Mouse (Mus musculus) olfactory bulb, adult 2 months (tissue): ENCODE results near the gene Gng8.

Experiments
- CTCF ChIP-seq: fragments of 200-500 bp; IDR thresholded peaks from 2 replicates; pipeline ENCODE4 v1.5.1; 2012; ENCODE audit warnings: low read depth, mild to moderate bottlenecking, low read length, moderate library complexity; ENCODE audit not compliant: insufficient read depth
- POLR2A ChIP-seq: fragments of 200-500 bp; IDR thresholded peaks from 2 replicates; pipeline ENCODE4 v1.6.1; 2012; ENCODE audit warnings: mild to moderate bottlenecking, low read depth, low read length, moderate library complexity; ENCODE audit not compliant: insufficient read depth

DNA sequence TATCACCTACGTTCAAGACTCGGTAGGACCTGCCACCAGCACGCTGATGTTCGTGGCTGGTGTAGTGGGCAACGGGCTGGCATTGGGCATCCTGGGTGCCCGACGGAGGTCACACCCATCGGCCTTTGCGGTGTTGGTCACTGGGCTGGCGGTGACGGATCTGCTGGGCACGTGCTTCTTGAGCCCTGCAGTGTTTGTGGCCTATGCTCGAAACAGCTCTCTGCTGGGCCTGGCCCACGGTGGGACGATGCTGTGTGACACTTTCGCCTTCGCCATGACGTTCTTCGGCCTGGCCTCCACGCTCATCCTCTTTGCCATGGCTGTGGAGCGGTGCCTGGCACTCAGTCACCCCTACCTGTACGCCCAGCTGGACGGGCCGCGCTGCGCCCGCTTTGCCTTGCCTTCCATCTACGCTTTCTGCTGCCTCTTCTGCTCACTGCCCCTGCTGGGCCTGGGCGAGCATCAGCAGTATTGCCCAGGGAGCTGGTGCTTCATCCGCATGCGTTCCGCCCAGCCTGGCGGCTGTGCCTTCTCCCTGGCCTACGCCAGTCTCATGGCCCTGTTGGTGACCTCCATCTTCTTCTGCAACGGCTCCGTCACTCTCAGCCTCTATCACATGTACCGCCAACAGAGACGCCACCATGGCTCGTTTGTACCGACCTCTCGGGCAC, 15.4 kb downstream of the Gng8 start:
- TF ChIP-seq CTCF (no peak), POLR2A (no peak)
